Mouse (Mus musculus) liver, embryonic 12.5 days (tissue): ENCODE measurements around the gene Shc1. TPM values are rescaled to one million over a fixed set of nuclear protein-coding genes. Genes with fewer than 3 reads are reported as not detected.

ENCODE experiments used
- ATAC-seq: fragments of 200-750 bp; cut with Nextera tagmentation; 2 replicates; pipeline ENCODE4 v1.8.0; 2017; ENCODE audit warnings: moderate number of reproducible peaks, mild to moderate bottlenecking, moderate library complexity
- H3K27ac ChIP-seq: fragments of 300-500 bp; sonication (generic); 2 replicates; pipeline ENCODE4 v1.5.1; 2016; ENCODE audit warnings: mild to moderate bottlenecking
- H3K27me3 ChIP-seq: fragments of 300-500 bp; sonication (generic); replicated peaks from 2 replicates; pipeline ENCODE4 v1.6.1; 2016; ENCODE audit warnings: mild to moderate bottlenecking, moderate library complexity
- H3K36me3 ChIP-seq: fragments of 300-500 bp; sonication (generic); 2 replicates; pipeline ENCODE4 v1.6.1; 2016; ENCODE audit warnings: mild to moderate bottlenecking, moderate library complexity
- H3K4me1 ChIP-seq: fragments of 300-500 bp; sonication (generic); 2 replicates; pipeline ENCODE4 v1.6.1; 2016
- H3K4me2 ChIP-seq: fragments of 300-500 bp; sonication (generic); 2 replicates; pipeline ENCODE4 v1.6.1; 2016; ENCODE audit warnings: mild to moderate bottlenecking, moderate library complexity
- H3K4me3 ChIP-seq: fragments of 300-500 bp; sonication (generic); 2 replicates; pipeline ENCODE4 v1.5.1; 2016; ENCODE audit warnings: mild to moderate bottlenecking, moderate library complexity
- H3K9ac ChIP-seq: fragments of 300-500 bp; sonication (generic); 2 replicates; pipeline ENCODE4 v1.6.1; 2016; ENCODE audit warnings: mild to moderate bottlenecking, moderate library complexity
- H3K9me3 ChIP-seq: fragments of 300-500 bp; sonication (generic); replicated peaks from 2 replicates; pipeline ENCODE4 v1.6.1; 2016; ENCODE audit warnings: mild to moderate bottlenecking, moderate library complexity
- WGBS: fragments of 180-500 bp; shearing (Covaris S2); methylation state at CpG from one replicate; pipeline ENCODE4 v1.1.7; 2016; ENCODE audit not compliant: insufficient replicate concordance; 5-methylcytosine and 5-hydroxymethylcytosine counted together
- polyA plus RNA-seq: library from polyadenylated mRNA; unstranded; fragments of >200 nt; fragmentation: Nextera tagmentation; extraction: Ambion mirVana; gene quantifications from 2 replicates; pipeline ENCODE4 v1.2.1, GENCODE M21; 2016

The Shc1 gene
- polyA plus RNA-seq, 1 experiment from 2014 or later = 56.8 TPM

DNA sequence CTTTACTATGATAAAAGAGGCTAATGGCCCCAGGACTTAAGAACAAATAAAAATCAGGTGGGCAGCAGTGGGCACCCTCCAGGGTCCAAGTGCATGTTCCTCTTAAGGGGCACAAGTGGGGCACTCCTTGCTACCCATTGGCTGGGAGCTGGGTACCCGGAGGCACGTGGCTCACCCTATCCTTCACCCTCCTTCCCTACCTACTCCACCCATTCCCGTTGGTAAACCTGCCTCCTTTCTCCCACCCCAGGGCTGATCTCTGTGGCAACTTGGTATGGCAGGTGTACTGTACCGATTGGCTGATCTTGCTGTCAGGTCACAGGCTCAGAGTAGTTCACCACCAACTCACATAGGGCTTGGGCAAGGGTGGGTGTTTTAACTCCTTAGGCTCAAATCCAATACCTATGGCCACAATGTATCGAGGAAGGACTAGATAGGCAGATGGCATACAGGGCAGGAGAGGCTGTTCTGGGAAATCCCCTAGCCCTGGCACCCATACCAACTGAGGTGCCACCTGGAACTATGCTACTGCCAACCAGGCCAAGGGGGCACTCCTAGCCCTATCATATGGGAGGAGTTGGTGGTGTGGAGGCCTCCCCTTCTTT lies 34.5 kb upstream of the Shc1 start:
- Histone ChIP-seq H3K4me2 (no peak overlapping the region), H3K9ac (no peak overlapping the region), H3K9me3 (no peaks in the 10 kb centered on the region), H3K4me1 (peaks cover 42% of the 10 kb centered on the region), H3K36me3 (peaks cover 20% of the 10 kb centered on the region), H3K27ac (no peak overlapping the region), H3K4me3 (no peak overlapping the region), H3K27me3 (peaks cover 6% of the 10 kb centered on the region; the same call in 1 of the 2 replicates)
- WGBS = 83% methylated on average over 5 of the region's 5 CpGs
- ATAC-seq = no peak

GRCm38 (mm10) chr3:89384331-89385076 lies 33.7 kb upstream of the Shc1 start:
- Histone ChIP-seq H3K27ac (no peak overlapping the region), H3K9me3 (no peaks in the 10 kb centered on the region), H3K4me3 (no peak overlapping the region), H3K27me3 (peaks cover 6% of the 10 kb centered on the region; the same call in 1 of the 2 replicates), H3K9ac (no peak overlapping the region), H3K4me2 (no peak overlapping the region), H3K4me1 (peaks cover 43% of the 10 kb centered on the region), H3K36me3 (peaks cover 18% of the 10 kb centered on the region)
- WGBS = 66% methylated on average over 12 of the region's 12 CpGs
- no peak for ATAC-seq

DNA sequence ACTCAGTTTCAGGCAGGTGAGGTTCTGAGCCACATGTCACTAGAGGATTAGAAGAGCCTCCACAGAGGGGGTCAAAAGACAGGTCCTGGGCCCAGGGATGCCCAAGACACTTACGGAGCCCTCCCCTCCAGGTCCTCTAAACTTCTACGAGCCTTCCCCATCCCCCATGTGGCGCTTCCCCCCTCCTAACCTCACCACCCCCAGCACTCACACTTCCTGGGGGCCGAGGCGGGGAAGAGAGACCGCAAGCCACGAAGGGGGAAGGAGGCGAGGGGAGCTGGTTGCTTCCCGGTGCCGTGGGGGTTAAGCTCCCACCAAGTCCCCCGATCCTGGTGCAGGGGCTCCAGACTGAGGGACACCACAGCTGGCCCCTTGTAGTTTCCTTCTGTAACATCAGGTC lies 32.8 kb upstream of the Shc1 start:
- Histone ChIP-seq H3K27ac (no peak overlapping the region), H3K9ac (no peak overlapping the region; the same call in 1 of the 2 replicates)

DNA sequence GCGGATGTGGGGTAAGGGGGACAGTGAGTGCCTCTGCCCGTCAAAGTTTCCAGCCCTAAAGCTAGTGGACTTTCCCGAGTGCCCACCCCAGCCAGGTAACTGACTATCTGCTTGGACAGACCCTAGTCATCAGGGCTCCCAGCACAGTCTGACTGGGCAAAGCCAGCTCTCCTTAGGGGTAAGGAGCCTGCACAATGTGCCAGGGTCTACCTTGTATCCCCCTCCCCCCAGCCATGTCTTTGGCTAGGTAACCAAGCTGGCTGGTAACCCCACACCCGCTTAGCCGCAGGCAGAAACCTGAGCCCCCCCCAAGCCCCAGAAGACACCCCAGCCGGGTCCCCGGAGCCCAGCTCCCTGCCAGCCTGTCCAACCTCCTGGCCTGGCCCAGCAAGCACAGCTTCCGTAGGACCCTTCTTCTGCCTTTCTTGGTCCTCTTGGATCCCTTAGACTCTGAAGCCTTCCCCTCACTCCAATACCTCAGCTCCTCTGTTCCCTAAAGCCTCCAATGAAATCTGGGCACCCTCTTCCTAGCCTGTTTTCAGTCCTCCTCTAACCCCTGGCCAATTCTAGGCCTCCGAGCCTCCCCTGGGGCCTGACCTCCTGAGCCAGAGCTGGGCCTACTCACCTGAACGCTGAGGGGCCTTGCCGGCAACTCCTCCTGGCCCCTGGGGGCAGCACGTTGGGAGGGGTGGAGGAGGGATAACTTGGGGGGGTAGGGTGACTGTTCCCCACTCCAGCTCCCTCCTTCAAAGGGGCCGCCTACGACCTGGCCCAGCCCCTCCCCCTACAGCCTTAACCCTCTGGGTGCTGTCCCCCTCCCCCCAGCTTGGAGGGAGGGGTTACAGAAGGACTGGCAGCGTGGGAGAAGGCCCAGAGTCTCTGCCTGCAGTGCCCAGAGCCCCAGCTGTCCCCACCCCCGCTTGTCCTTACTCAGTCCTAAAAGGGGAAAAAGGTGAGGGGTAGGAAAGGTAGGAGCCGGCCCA lies 31.5 kb upstream of the Shc1 start:
- no peak overlapping the region for H3K27ac ChIP-seq
- peak overlapping the region; percentile 32 for H3K4me2 ChIP-seq
- no peaks in the 10 kb centered on the region for H3K9me3 ChIP-seq
- no peak for ATAC-seq
- no peaks in the 10 kb centered on the region for H3K36me3 ChIP-seq
- peaks cover 23% of the 10 kb centered on the region for H3K27me3 ChIP-seq
- H3K4me3 ChIP-seq = 0 out of 2 replicates have a peak overlapping the region, but pooled peaks have one; percentile 5
- WGBS = 57% methylated on average over 17 of the region's 17 CpGs
- no peak overlapping the region for H3K9ac ChIP-seq
- H3K4me1 ChIP-seq = peaks cover 64% of the 10 kb centered on the region

More for the DNA sequence above, 32.8 kb upstream of the Shc1 start:
- Histone ChIP-seq H3K4me2 (peak overlapping the region; percentile 19; the same call in 1 of the 2 replicates), H3K36me3 (peaks cover 9% of the 10 kb centered on the region), H3K4me1 (peaks cover 51% of the 10 kb centered on the region), H3K9me3 (no peaks in the 10 kb centered on the region), H3K27me3 (peaks cover 10% of the 10 kb centered on the region), H3K4me3 (no peak overlapping the region)
- ATAC-seq = no peak
- 24% methylated on average over 9 of the region's 11 CpGs for WGBS

- Histone ChIP-seq H3K36me3 (no peaks in the 10 kb centered on the region), H3K4me2 (peak overlapping the region; percentile 32), H3K4me1 (peaks cover 73% of the 10 kb centered on the region), H3K4me3 (no peak overlapping the region), H3K27ac (no peak overlapping the region), H3K27me3 (peaks cover 32% of the 10 kb centered on the region), H3K9me3 (no peaks in the 10 kb centered on the region), H3K9ac (no peak overlapping the region)
- no peak for ATAC-seq
- 67% methylated on average over 11 of the region's 11 CpGs for WGBS
These were observed 30.6 kb upstream of the Shc1 start for GRCm38 (mm10) chr3:89387632-89388031.

- ATAC-seq = no peak
- Histone ChIP-seq H3K27ac (peak overlapping the region; percentile 49; the same call in 1 of the 2 replicates), H3K4me1 (peaks cover 80% of the 10 kb centered on the region), H3K9ac (no peak overlapping the region), H3K4me3 (0 out of 2 replicates have a peak overlapping the region, but pooled peaks have one; percentile 6), H3K9me3 (no peaks in the 10 kb centered on the region), H3K27me3 (peaks cover 37% of the 10 kb centered on the region), H3K4me2 (peak overlapping the region; percentile 32), H3K36me3 (no peaks in the 10 kb centered on the region)
- WGBS = 45% methylated on average over 11 of the region's 11 CpGs
These were observed 29.9 kb upstream of the Shc1 start for GRCm38 (mm10) chr3:89388134-89388881.

GRCm38 (mm10) chr3:89388901-89389740 lies 29.1 kb upstream of the Shc1 start:
- Histone ChIP-seq H3K9ac (no peak overlapping the region), H3K27ac (peak overlapping the region; percentile 41; the same call in 1 of the 2 replicates), H3K4me3 (no peak overlapping the region), H3K4me2 (peak overlapping the region; percentile 17; the same call in 1 of the 2 replicates), H3K27me3 (peaks cover 37% of the 10 kb centered on the region), H3K36me3 (no peaks in the 10 kb centered on the region), H3K4me1 (peaks cover 86% of the 10 kb centered on the region), H3K9me3 (no peaks in the 10 kb centered on the region)
- ATAC-seq = no peak
- WGBS = 29% methylated on average over 6 of the region's 6 CpGs

DNA sequence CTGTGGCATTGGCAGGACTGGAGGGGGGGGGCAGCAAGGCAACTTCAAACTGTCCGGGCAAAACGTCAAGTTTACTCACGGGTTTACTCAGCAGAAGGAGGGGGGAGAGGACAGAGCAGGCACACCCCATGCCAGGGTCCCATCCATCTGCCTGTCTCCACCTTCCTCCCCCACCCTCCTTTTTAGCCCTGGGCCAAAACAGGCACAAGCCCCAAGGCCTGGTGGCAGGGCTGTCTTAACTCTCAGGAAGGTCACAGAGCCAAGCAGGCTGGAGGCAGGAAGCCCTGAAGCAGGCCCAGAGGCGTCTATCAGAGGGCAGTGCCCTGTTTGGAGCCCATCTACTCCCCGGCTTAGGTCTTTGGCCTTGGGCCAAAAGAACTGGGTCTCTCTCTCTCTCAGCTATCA lies 28.1 kb upstream of the Shc1 start:
- Histone ChIP-seq H3K9me3 (no peaks in the 10 kb centered on the region), H3K27ac (peak overlapping the region; percentile 70; the same call in 1 of the 2 replicates), H3K4me1 (peaks cover 91% of the 10 kb centered on the region), H3K4me3 (no peak overlapping the region), H3K9ac (no peak overlapping the region), H3K27me3 (peaks cover 37% of the 10 kb centered on the region), H3K36me3 (no peaks in the 10 kb centered on the region), H3K4me2 (peak overlapping the region; percentile 98; the same call in 1 of the 2 replicates)
- ATAC-seq = no peak
- 61% methylated on average over 5 of the region's 5 CpGs for WGBS

GRCm38 (mm10) chr3:89390699-89391662 lies 27.3 kb upstream of the Shc1 start:
- ATAC-seq = no peak
- 31% methylated on average over 19 of the region's 19 CpGs for whole genome bisulfite sequencing
- Histone ChIP-seq H3K4me3 (peak overlapping the region; percentile 63), H3K4me2 (peak overlapping the region; percentile 98), H3K9ac (peak overlapping the region; percentile 67), H3K27me3 (peaks cover 31% of the 10 kb centered on the region), H3K4me1 (peaks cover 91% of the 10 kb centered on the region), H3K27ac (peak overlapping the region; percentile 70), H3K9me3 (no peaks in the 10 kb centered on the region), H3K36me3 (no peaks in the 10 kb centered on the region)
